Mouse (Mus musculus) heart, postnatal 0 days (tissue): ENCODE measurements at regions not wholly inside any gene's neighbourhood (a gene's known extent, or its start where the extent isn't known, plus 50 kb on each side); places are given as distances from the start of the nearest gene placed in this dataset.

Experiments used
- ATAC-seq: fragments of 200-750 bp; cut with Nextera tagmentation; 2 replicates; pipeline ENCODE4 v1.8.0; 2017; ENCODE audit warnings: low read depth, moderate number of reproducible peaks, moderate library complexity; ENCODE audit not compliant: insufficient read depth
- DNase-seq: peaks from one replicate; pipeline ENCODE4 v3.0.0-alpha.2; 2016; ENCODE audit warnings: low spot score
- H3K27ac ChIP-seq: fragments of 300-500 bp; sonication (generic); 2 replicates; pipeline ENCODE4 v1.5.1; 2014; ENCODE audit warnings: low read depth, mild to moderate bottlenecking
- H3K27me3 ChIP-seq: fragments of 300-500 bp; sonication (generic); 2 replicates; pipeline ENCODE4 v1.6.1; 2014; ENCODE audit warnings: low read length, mixed read lengths; ENCODE audit not compliant: control insufficient read depth, insufficient read depth
- H3K36me3 ChIP-seq: fragments of 300-500 bp; sonication (generic); replicated peaks from 2 replicates; pipeline ENCODE4 v1.6.1; 2014; ENCODE audit warnings: low read length, mixed read lengths; ENCODE audit not compliant: control insufficient read depth, insufficient read depth
- H3K4me1 ChIP-seq: fragments of 300-500 bp; sonication (generic); 2 replicates; pipeline ENCODE4 v1.6.1; 2014; ENCODE audit warnings: antibody characterized with exemption; ENCODE audit not compliant: control insufficient read depth, insufficient read depth
- H3K4me2 ChIP-seq: fragments of 300-500 bp; sonication (generic); 2 replicates; pipeline ENCODE4 v1.6.1; 2014; ENCODE audit warnings: low read depth, mild to moderate bottlenecking, low read length, moderate library complexity
- H3K4me3 ChIP-seq: fragments of 300-500 bp; sonication (generic); 2 replicates; pipeline ENCODE4 v1.5.1; 2014; ENCODE audit warnings: low read depth, low read length
- H3K9ac ChIP-seq: fragments of 300-500 bp; sonication (generic); replicated peaks from 2 replicates; pipeline ENCODE4 v1.6.1; 2014; ENCODE audit warnings: low read depth, low read length, mixed read lengths
- H3K9me3 ChIP-seq: fragments of 300-500 bp; sonication (generic); replicated peaks from 2 replicates; pipeline ENCODE4 v1.6.1; 2016; ENCODE audit warnings: low read length; ENCODE audit not compliant: control insufficient read depth
- CTCF ChIP-seq: IDR thresholded peaks from 2 replicates; pipeline ENCODE4 v1.5.1; 2016; ENCODE audit warnings: antibody characterized with exemption, control low read depth, low read depth
- EP300 ChIP-seq: IDR thresholded peaks from 2 replicates; pipeline ENCODE4 v1.6.1; 2016; ENCODE audit warnings: antibody characterized with exemption, low read depth
- WGBS: fragments of 180-500 bp; shearing (Covaris S2); extraction: QIAGEN DNeasy Blood & Tissue Kit; methylation state at CpG from one replicate; pipeline ENCODE4 v1.1.7; 2014; 5-methylcytosine and 5-hydroxymethylcytosine counted together

GRCm38 (mm10) chr4:95501164-95501563, 56.1 kb upstream of the Fggy start:
- no peak overlapping the region for H3K9ac ChIP-seq
- H3K4me3 ChIP-seq: no peak overlapping the region
- DNase-seq (no peak), ATAC-seq (no peak)
- H3K27me3 ChIP-seq: no peaks in the 10 kb centered on the region
- no peak for TF ChIP-seq EP300
- TF ChIP-seq CTCF: no peak
- H3K27ac ChIP-seq: no peak overlapping the region
- H3K9me3 ChIP-seq: no peaks in the 10 kb centered on the region
- no peaks in the 10 kb centered on the region for H3K36me3 ChIP-seq
- H3K4me2 ChIP-seq: no peak overlapping the region
- no peaks in the 10 kb centered on the region for H3K4me1 ChIP-seq
- WGBS: 49% methylated on average over 2 of the region's 2 CpGs

GRCm38 (mm10) chr4:95507141-95507945, 50.0 kb upstream of the Fggy start:
- no peak for DNase-seq
- H3K27ac ChIP-seq: no peak overlapping the region
- no peak for ATAC-seq

More at GRCm38 (mm10) chr4:95507141-95507945, 50.0 kb upstream of the Fggy start:
- WGBS: 82% methylated on average over 7 of the region's 7 CpGs
- H3K36me3 ChIP-seq: no peaks in the 10 kb centered on the region
- no peak overlapping the region for H3K9ac ChIP-seq
- no peaks in the 10 kb centered on the region for H3K9me3 ChIP-seq
- TF ChIP-seq EP300 (no peak), CTCF (no peak)
- no peaks in the 10 kb centered on the region for H3K27me3 ChIP-seq
- H3K4me3 ChIP-seq: no peak overlapping the region
- H3K4me2 ChIP-seq: no peak overlapping the region
- H3K4me1 ChIP-seq: no peaks in the 10 kb centered on the region
